Mouse (Mus musculus) activated CD4-positive, CD25-positive, alpha-beta regulatory T cell, adult 4 months (primary cell): ENCODE results near the gene Casp14. TPM values are rescaled to one million over a fixed set of nuclear protein-coding genes. Genes with fewer than 3 reads are reported as not detected.
"Not testable (repeated sequence)": the region's sequence is repeated elsewhere in the genome, so short reads cannot be mapped to it uniquely, and the experiment has no call there.

Experiments used
- ATAC-seq: one replicate; pipeline ENCODE4 v1.8.0; 2017
- polyA plus RNA-seq, 2 experiments: library from polyadenylated mRNA; unstranded; fragments of 100-300 nt; shearing (Covaris generic); gene quantifications; one replicate each; pipeline ENCODE4 v1.2.1; 2017

Casp14 gene
- polyA plus RNA-seq, result not detected

DNA sequence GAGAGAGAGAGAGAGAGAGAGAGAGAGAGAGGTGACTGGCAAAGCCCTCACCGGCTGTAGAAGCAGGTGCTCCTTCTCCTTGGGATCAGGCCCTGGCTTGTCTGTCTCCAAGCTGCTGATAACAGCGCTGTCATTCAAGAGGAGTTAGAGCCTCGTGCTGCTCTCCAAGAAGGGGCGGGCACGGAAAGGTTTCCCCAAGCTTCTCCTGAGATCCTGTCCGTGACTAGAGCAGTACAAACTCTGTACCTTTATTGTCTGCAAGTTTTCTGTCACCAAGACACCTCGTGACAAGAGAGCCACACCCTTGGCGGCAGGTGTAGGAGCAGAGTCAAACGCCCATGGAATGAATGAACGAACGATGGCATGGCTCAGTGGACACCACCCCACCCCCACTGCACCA is at the start of gene Casp14:
Gene Casp14, minus strand, starts transcription at position 239 of the 400 bp plus-strand sequence.
- ATAC-seq, result no peak

DNA sequence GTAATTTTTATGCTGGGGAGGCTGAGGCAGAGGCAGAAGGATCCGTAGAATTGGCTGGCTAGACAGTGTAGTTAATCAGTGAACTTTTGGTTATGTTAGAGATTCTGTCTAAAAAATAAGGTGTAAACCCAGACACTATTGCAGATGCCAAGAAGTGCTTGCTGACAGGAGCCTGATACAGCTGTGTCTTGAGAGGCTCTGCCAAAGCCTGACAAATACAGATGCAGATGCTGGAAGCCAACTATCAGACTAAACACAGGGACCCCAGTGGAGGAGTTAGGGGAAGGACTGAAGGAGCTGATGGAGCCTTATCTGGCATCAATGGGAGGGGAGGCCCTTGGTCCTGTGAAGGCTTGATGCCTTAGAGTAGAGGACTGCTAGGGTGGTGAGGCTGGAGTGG is 47.5 kb upstream of the Casp14 start:
- ATAC-seq, result no peak

- no peak for ATAC-seq
Observed at GRCm38 (mm10) chr10:78756021-78756420, 37.9 kb upstream of the Casp14 start.

DNA sequence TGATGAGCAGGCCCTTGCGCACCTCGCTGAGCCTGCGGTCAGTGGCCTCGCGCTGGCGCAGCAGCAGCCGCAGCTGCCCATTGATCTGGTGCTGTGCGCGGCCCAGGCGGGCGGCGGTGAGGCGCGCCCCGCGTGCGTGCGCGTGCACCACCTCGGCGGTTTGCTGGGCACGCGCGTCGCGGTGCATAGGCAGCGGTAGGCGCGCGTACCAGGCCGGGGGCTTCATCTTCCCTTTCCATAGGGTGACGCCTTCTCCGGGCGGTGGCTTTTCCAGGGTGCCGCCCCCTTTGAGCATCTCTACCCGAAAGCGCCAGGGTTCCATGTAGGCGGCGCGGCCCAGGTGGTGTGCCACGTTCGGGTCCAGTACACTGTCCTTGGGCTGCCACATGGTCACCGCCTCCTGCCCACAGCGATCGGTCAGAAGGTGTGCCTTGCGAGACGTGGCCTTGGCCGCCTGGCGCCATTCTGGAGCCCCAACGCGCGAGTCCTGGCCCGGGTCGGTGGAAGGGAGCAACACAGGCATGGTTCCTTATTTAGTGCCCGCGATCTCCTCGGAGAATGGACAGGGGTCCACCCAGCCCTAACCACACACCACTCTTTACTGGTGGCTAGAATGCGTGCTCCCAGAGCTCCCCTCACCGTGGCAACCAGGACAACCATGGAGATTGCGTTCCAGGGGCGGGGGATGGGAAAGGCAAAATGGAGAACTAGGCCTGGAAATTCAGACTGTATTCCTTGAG is 34.5 kb upstream of the Casp14 start, which contains the start of gene Ccdc105:
Gene Ccdc105, minus strand, starts transcription at position 614 of the 740 bp plus-strand sequence.
- no peak for ATAC-seq

GRCm38 (mm10) chr10:78748946-78749345 is 30.9 kb upstream of the Casp14 start:
- ATAC-seq, result no peak

DNA sequence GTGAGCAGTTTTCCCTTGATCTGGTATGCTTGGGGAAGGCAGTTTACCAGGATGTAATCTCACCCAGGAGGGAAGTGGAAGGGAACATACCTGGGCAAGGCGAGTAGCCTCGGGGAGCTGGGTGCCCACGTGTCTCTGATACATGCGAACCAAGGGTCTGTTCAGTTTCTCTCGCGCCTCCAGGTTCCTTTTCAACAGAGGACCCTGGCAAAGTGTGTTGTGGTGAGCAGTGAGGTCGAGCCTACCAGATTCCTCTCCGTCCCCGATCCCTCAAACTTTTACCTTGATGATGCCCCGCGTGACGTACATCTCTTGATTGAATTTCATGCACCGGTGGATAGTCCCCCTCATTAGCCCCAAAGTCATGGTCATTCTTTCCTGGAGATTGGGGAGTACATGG is 30.1 kb upstream of the Casp14 start:
- ATAC-seq, result no peak

DNA sequence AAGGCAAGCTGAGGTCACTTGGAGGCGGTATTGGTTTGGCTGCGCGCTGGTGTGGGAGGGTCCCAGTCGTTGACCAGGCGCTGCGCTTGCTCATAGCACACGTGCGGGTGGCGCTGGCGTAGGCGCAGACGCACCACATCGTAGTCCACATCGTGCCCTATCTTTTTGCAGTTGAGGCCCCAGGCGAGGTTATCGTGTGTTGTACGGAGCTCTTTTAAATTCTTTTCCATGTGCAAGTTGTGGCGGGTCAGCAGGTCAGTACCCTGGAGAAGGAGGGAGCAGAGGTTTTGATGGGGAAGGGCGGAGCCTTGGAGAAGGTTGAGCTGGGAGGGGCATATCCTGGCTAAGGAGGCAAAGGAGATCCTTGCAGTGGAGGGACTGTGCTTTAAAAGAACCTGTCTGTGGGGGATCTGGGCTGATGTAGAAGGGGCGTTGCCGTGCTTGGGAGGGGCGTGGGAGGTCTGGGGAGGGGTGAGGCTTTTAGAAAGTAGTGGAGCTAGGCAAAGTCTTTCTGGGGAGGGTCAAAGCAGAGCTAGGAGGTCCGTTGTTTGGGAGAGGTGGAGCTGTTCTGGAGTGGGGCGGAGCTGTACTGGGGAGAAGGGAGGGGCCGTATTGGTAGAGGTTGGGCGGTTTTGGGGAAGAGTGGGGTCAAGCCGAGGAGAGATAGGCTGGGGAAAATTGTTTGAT is 29.1 kb upstream of the Casp14 start:
- no peak for ATAC-seq

GRCm38 (mm10) chr10:78745453-78746232 is 27.5 kb upstream of the Casp14 start:
- ATAC-seq, result no peak

DNA sequence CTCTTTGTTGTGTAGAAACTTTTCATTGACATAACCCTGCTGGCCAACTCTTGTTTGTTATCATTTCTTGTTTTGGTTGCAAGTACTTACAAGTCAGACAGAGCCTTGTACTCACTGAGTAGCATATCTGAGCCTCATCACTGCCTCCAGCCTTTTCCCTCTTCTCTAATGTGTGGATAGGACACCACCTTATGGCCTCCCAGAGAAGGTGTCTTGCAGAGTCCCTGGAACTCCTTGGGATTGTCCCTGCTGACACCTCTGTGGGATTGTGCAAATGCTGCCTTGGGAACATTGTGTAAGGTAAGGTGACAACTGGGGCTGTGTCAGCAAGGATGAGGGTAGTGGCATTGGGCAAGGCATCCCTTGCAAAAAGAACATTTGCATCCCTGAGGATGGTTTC is 25.6 kb upstream of the Casp14 start:
- ATAC-seq, result no peak

DNA sequence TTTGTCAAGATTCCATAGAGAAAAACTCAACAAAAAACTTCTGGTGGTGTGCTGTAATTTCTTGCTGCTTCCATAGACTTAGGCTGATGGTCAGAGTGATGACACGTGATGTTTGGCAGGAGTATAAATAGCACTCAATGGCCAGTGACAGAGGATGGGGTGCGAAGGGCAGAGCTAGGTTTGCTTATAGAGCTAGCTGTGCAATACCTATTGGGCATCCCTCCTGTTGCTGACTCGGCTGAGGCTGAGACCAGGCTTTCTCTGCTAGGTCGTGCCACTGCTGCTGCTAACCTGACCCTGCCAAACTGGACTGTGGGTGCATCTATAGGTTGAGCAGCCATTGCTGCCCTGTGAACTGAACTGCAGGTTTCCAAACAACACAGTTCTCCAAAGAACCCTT is 21.7 kb upstream of the Casp14 start:
- ATAC-seq, result no peak

DNA sequence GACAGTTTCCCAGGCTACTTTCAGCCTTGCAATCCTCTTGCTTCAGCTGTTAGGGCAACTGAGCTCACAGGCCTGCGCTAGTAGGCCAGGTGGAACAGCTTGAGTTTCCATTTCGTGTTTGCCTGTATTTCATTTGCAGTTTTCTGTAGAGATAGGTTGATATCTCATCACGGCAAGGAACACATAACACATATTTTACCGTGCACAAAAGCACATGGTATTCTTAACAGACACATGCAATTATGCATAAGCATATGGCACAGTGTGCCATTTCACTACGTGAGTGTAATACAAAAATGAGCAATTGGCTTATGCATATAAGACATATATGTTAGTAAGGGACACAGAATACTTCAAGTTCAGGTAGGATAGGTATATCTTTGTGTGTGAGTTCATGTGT is 9.8 kb upstream of the Casp14 start:
- ATAC-seq, result no peak

- no peak for ATAC-seq
Observed at GRCm38 (mm10) chr10:78727035-78727434, 8.9 kb upstream of the Casp14 start.

DNA sequence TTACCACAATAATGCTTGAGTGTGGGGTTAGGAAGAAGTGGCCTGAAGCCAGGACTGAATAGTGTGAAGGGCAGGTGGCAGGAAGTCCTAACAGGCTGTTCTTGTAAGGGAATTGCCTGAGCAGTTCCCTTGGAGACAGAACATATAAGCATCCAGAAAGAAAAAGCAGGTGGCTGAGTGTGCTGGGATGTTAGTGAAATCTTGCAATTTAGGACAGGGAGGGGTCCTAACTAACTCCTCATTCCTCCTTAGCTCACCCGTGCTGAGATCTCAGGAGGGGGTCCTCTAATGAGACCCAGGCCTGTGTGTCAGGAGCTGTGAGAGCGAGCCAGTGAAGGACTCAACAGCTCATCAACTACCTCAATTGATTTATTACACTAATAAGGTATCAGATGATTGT is 5.3 kb upstream of the Casp14 start:
- no peak for ATAC-seq

- no peak for ATAC-seq
Observed at GRCm38 (mm10) chr10:78722654-78723053, 4.6 kb upstream of the Casp14 start.

GRCm38 (mm10) chr10:78722036-78722435 is 3.9 kb upstream of the Casp14 start:
- no peak for ATAC-seq

DNA sequence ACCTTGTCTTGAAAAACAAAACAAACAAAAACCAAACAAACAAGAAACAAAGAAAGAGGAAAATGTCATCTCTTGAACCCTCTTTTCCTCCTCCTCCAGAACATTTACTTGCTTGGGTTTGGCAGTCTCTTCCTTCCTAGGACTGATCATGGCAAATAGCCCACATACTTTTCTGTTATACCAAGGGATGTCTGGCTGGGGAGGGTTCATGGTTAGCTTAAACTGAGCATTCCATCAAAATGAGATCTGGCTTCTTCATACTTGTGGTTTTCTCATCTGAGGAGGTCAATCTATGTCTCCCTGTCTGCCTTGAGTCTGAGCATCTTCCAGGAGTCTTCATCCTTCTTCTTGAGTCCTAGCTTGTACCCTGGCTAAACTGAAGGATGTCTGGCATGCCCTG is 1.9 kb downstream of the Casp14 start:
- no peak for ATAC-seq

DNA sequence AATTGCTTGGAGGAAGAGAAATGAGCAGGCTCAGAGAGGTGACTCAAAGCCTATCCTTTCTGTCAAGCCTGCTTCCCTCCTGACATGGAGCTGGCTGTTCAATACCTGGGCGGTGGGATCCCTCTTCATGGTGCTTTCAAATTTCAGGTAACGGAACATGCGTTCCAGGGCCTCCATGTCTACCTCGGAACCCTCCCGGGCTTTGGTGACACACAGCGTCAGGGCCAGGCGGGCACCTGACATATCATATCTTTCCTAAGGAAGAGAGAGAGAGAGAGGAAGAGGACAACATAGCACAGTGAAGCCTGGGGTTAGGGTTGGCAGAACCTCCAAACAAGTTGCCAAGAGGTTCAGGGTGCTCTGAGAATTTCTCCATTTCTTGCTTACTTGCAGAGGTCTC is 2.9 kb downstream of the Casp14 start:
- ATAC-seq, result no peak

- no peak for ATAC-seq
Observed at GRCm38 (mm10) chr10:78714129-78714528, 4.0 kb downstream of the Casp14 start.

DNA sequence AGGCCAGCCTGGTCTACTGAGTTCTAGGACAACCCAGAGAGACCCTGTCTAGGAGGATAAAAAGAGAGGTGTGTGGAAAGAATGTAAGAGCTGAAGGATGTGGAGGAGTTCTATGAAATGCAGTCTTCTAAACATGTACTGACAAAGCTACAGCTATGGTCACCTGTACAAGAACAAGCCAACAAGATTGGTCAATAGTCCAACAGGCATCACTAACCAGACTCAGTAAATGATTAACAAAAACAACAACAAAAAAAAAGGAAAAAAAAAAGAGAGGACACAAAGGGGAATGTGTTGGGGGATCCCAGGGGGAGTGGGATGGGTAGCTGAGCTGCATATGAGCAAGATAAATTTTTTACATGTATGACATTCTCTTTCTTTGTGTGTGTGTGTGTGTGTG is 7.4 kb downstream of the Casp14 start:
- no peak for ATAC-seq

DNA sequence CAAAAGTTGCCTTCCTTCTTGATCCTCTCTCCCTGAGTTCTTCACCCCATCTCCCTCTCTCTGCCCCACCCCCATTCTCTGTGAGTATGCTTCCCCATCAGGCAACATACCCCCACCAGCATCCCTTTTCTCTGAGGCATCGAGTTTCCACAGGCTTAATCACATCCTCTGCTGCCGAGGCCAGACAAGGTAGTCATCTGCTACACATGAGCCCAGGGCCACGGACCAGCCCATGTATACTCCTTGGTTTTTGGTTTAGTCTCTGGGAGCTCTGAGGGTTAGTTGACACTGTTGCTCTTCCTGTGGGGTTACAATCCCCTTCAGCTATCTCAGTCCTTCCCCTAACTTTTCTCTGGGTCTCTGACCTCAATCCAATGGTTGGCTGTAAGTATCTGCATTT is 17.2 kb downstream of the Casp14 start:
- no peak for ATAC-seq

DNA sequence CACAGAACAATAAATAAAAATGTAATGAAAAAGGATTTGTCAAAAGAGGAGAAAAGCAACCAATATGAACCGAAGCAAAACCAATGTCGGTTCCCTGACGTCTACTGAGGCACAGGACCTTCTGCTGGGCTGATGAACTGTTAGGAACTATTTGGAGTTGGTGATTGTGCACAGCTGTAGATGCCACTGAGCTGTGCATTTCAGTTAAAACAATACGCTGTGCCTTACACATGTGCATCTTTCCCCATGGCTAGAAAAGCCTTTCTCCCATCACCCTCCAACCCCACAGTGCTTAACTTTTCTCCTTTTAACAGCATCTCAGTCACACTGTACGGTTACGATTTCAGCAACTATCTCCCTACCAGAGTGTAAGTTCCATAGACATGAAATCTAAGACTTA is 28.1 kb downstream of the Casp14 start:
- no peak for ATAC-seq

DNA sequence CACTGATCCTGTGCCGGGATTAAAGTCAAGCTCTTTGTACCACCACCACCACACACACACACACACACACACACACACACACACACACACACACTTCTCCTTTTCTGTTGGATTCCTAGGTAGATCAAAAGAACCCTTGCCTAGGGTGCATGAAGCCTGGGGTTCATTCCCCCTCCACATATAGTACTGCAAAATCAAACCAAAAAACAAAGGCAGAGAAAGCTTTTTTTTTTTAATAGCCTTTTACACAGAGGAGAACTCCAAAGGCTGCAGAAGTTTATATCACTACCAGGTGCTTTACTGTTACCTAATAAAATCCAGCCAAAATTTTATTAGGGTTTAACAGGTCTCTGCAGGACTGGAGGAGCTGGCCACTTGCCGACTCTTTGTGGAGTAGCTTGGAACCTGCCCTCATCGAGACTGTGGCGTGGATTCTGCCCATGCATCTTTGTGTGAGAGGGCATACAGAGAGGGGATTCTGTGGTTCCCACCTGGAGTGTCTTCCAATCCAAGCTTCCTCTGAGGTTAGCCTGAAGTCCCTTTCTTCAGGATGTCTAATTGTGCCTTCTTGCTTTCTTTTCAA is 31.0 kb downstream of the Casp14 start:
- ATAC-seq, result no peak

DNA sequence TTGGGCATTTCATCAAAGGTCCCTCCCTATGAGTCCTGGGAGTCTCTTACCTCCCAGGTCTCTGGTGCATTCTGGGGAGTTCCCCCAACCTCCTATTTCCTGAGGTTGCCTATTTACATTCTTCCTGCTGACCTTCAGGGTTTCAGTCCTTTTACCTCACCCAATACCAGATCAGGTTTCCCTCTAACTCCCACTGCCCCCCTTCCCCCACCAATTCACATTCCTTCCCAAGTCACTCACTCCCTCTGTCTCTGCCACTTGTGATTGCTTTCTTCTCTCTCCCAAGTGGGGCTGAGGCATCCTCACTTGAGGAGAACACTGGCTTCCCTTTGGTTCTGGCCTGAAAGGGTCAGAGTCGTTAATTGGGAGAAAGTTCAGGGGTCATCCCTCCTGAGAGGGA is 48.0 kb downstream of the Casp14 start:
- not testable (repeated sequence) for ATAC-seq
